Mouse (Mus musculus) C2C12 (cell line): ENCODE results near the gene Pipox.

Experiments
- CEBPB ChIP-seq: IDR thresholded peaks from one replicate; pipeline ENCODE4 v1.6.1; 2011; ENCODE audit warnings: low read depth, mild to moderate bottlenecking, control low read depth, moderate library complexity
- CTCF ChIP-seq: IDR thresholded peaks from one replicate; pipeline ENCODE4 v1.5.1; 2011; ENCODE audit not compliant: control insufficient read depth, insufficient read depth, insufficient read length
- FOSL1 ChIP-seq: IDR thresholded peaks from one replicate; pipeline ENCODE4 v1.8.0; 2011; ENCODE audit warnings: mild to moderate bottlenecking, low read length; ENCODE audit not compliant: poor library complexity, insufficient read depth, severe bottlenecking
- MAX ChIP-seq: IDR thresholded peaks from one replicate; pipeline ENCODE4 v1.6.1; 2011; ENCODE audit warnings: mild to moderate bottlenecking, control low read depth
- MYOD1 ChIP-seq: IDR thresholded peaks from one replicate; pipeline ENCODE4 v1.6.1; 2011; ENCODE audit warnings: low read depth; ENCODE audit not compliant: control insufficient read depth, insufficient read length
- MYOG ChIP-seq: IDR thresholded peaks from one replicate; pipeline ENCODE4 v1.6.1; 2011; ENCODE audit not compliant: control insufficient read depth, insufficient read length; ENCODE audit errors: extremely low read depth
- USF1 ChIP-seq: IDR thresholded peaks from one replicate; pipeline ENCODE4 v1.6.1; 2011; ENCODE audit warnings: low read depth, mild to moderate bottlenecking, control low read depth, moderate library complexity

DNA sequence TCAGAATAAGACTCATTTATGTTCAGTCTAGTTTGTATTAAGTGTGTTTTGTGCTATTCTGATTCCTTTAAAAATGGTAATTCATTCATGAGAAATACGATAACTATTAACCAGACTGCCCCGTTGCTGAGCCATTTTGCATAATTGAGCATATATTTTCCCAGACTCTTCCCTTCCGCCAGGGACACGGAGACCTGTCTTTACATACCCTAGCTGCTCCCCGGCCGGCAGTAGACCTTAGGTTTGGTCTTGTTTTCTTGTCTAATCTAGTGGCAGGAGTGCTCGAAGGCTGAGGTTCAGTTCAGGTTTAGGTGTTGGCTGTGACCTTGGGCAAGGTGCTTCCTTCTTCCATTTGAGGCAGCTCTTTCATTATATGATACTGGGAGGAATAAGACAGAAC is 31.0 kb downstream of the Pipox start:
- TF ChIP-seq USF1 (no peak), CTCF (no peak), CEBPB (no peak), MAX (no peak), FOSL1 (no peak), MYOD1 (no peak), MYOG (no peak)
